Mouse (Mus musculus) cerebellum, adult 11 months (tissue): Measurements from ENCODE around the gene Syn3.
"Not testable (repeated sequence)": the region's sequence is repeated elsewhere in the genome, so short reads cannot be mapped to it uniquely, and the experiment has no call there.

Source experiments
- DNase-seq: peaks from one replicate; pipeline ENCODE4 v3.0.0; 2022

The Syn3 gene

DNA sequence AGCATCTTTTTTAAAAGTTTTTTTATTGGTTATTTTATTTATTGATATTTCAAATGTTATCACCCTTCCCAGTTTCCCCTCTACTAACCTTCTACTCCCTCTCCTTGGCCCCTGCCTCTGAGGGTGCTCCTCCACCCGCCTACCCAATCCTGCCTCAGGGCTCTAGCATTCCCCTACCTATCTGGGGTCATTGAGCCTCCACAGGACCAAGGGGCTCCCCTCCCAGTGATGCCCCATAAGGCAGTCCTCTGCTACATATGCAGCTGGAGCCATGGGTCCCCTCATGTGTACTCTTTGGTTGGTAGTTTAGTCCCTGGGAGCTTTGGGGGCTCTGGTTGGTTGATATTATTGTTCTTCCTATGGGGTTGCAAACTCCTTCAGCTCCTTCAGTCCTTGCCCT is 471.9 kb downstream of the Syn3 start:
- not testable (repeated sequence) for DNase-seq

DNA sequence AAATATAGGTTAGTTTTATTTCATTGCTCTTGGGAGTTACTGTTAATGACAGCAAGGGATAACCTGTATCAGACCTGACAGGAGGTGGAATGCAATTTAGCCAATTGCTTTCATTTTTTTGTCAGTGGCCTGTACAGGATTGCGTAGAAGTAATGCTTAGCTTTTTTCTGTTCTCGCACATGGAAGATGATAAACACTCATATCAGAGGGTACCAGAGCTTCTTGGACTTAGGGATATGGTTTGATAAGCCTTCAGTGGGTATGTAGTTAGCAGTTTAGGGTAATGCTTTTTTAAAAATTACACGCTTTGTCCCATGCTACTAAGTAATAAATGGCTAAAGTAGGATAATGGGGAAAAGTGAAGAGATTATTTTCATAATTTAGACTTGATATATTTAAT is 472.3 kb downstream of the Syn3 start:
- no peak for DNase-seq

- no peak for DNase-seq
These were observed 472.8 kb downstream of the Syn3 start for GRCm38 (mm10) chr10:86025906-86026305.

- no peak for DNase-seq
These were observed 475.5 kb downstream of the Syn3 start for GRCm38 (mm10) chr10:86023149-86023548.

DNA sequence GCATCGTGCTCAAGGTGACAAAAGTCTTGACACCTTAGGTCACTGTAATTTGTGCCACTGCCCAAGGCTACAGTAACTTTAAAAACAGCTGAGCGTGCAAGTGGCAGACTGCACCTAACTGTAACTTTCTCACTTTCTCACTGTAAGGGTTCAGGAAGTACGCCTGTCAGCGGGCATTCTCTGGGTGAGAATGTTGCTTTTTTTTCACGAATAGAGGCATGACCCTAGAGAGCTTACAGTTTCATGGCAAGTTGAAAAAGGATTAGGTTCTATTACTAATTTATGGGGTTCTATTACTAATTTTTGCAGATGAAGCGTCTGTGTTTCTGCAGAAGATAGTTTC is 476.3 kb downstream of the Syn3 start:
- no peak for DNase-seq

DNA sequence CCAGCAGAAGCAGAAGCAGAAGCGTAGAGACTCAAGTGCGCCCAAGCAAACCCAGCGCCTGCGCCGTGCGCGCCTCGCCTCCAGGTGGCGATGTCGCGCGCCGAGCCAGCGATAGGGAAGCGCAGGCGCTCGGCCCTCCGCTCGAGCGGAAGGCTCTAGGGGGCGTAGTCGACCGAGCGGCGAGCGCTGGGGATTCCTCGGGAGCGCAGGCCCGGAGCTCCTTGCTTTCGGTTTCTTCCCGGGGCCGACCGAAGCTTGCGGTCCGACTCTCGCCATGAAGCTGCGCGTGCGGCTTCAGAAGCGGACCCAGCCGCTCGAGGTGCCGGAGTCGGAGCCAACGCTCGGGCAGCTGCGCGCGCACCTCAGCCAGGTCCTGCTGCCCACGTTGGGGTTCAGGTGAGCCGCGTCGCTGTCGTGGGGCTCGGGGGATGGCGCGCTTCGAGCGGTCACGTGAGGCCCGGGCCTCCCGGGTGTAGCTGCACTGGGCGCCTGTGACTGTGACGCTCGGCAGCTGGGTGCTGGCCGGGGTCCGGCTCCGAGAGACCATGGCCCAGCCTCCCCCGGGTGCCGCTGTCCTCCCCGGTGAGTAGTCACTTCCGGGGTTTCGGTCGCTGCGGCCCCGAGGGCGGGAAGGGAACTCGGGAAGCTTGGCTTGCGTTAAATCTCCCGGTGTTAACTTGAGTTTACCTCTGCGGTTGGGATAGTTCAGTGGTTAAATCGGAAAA is 476.8 kb downstream of the Syn3 start, which contains the start of gene Fbxo7:
Gene Fbxo7 (plus strand): TSS at position 224 of the 725 bp plus-strand sequence.
- peak; percentile 85 for DNase-seq

DNA sequence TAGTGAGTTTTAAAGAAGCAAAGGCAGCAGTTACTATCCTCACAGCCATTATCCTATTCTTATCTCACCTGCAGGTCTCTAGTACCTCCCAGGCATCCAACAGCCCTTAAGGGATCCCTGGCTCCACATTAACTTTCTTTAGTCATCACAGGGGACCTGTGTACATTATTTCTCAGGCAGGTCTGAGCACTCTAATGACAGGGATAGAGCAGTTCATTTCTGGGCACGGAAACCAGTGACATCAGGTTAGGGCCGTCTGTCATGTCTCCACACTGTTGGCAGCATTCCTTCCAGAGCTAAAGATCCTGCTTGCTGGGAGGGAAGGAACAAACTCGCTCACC is 477.3 kb downstream of the Syn3 start:
- DNase-seq = no peak

DNA sequence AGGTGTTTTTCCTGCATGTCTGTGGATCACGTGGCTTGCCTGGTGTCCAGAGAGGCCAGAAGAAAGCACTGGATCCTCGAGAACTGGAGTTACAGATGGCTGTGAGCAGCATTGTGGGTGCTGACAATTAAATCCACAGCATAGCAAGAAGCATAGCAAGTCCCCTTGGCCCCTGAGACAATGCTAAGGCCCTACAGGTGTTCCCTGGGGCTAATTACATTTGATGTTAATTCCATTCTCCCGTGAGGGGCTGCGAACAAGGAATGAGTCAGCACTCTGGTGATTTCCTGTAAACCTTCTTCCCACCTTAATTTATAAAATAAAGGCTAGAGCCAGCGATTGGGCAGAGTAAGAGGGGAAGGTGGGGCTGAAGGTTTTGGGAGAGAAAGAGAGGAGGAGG is 479.9 kb downstream of the Syn3 start:
- DNase-seq = no peak

- DNase-seq = no peak
These were observed 480.9 kb downstream of the Syn3 start for GRCm38 (mm10) chr10:86017781-86018180.

DNA sequence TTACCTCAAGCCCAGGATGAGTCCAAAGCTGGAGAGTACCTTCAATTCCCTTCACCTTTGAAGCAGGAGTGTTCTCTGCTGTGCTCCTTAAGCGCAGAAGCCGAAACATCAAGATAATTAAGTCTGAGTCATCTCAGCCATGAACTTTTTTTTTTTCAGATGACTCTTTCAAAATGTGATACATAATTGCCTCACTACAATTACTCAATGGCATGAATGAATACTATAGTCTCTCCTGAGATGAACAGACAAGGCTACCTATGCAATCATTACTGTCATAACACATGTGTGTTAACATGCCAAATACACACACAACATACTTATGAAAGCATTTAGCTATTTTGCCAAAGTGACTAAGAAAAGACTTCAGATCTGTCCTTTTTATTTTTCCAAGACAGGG is 486.9 kb downstream of the Syn3 start, which contains the start of gene Bpifc:
Gene Bpifc (minus strand): TSS at position 115 of the 400 bp plus-strand sequence.
- DNase-seq = no peak

DNA sequence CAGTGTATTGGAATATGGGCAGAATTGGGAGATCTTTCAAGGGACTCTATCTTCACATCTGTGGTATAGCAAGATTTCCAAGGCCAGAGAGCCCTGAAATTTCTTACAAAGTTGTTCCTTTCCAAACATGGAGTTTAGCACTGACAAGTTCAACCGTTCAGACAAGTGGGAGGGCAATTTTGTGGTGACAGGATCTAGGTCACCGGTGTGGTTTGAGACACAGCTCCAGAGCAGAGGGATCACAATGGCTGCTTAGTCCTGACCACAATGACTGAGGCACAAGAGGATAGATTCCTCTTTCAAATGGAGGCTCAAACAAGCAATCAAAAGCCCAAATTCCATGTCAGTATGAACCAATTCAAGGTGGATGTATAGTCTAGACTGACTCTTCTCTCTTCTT is 487.5 kb downstream of the Syn3 start:
- no peak for DNase-seq

DNA sequence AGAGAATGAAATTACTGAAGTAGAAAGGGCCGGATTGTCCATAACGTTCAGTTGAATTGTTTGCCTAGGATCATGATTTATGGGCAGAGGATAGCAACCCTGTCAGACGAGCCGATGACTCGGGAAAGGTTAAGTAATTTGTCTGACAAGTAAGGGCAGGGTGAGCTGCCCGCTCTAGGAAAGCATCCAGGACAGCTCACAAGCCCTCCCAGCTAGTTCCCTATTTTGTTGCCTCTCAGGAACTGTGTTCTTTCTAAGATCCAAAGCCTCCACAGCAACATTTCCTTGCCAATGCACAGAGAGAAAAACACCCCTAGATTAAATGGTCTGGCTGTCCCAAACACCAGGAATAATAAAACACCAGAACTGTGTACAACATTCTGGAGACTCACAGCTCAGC is 488.1 kb downstream of the Syn3 start:
- DNase-seq = no peak

DNA sequence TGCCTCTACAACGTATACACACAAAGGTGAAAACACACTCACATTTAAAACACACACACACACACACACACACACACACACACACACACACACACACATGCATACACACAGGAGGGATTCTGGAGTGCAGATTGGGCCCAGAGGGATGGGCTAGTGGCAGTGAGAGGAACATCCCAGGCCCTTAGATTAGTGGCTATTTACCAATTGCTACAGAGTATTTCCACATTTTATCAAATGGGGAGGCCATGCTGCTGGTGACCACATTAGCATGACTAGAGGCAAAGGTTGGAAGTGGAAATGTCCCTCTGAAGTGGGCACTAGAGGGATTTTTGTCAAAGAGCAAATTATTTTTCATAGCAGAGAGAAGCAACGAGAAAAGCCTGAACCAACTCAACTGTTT is 489.0 kb downstream of the Syn3 start:
- DNase-seq = no peak

- no peak for DNase-seq
These were observed 492.2 kb downstream of the Syn3 start for GRCm38 (mm10) chr10:86006455-86006854.
